Mouse (Mus musculus): ENCODE measurements around the gene Abcc9. TPM values are rescaled to one million over a fixed set of nuclear protein-coding genes. Genes with fewer than 3 reads are reported as not detected.

Abcc9 gene
- polyA plus RNA-seq, 1 experiment, result not detected

- Histone ChIP-seq H3K4me1 (ENCODE audit: control insufficient read depth, insufficient read depth, low read length) (no peaks in the 10 kb centered on the region), H3K27ac (ENCODE audit: insufficient read depth, low read depth, low read length) (no peak overlapping the region), H3K4me3 (ENCODE audit: insufficient read depth, low read depth, low read length) (no peak overlapping the region)
- TF ChIP-seq CTCF (IDR thresholded peaks at IDR 0.05; ENCODE audit: insufficient read depth, low read depth, low read length) (no peak), POLR2A (IDR thresholded peaks at IDR 0.05; ENCODE audit: insufficient read depth, low read depth, low read length) (no peak)
- 67% methylated on average over 1 of the region's 1 CpGs for WGBS
Measured at GRCm38 (mm10) chr6:142555988-142556387, 146.1 kb downstream of the Abcc9 start.

- no peak for TF ChIP-seq CTCF (IDR thresholded peaks at IDR 0.05; ENCODE audit: insufficient read depth, low read depth, low read length)
- TF ChIP-seq POLR2A (IDR thresholded peaks at IDR 0.05; ENCODE audit: insufficient read depth, low read depth, low read length), result no peak
- H3K4me3 ChIP-seq (ENCODE audit: insufficient read depth, low read depth, low read length), result no peak overlapping the region
- H3K27ac ChIP-seq (ENCODE audit: insufficient read depth, low read depth, low read length), result no peak overlapping the region
- WGBS, result 53% methylated on average over 4 of the region's 4 CpGs
- H3K4me1 ChIP-seq (ENCODE audit: control insufficient read depth, insufficient read depth, low read length), result no peaks in the 10 kb centered on the region
Measured at GRCm38 (mm10) chr6:142551482-142551881, 150.6 kb downstream of the Abcc9 start.

GRCm38 (mm10) chr6:142550871-142551270 is 151.2 kb downstream of the Abcc9 start:
- Histone ChIP-seq H3K27ac (ENCODE audit: insufficient read depth, low read depth, low read length) (no peak overlapping the region), H3K4me1 (ENCODE audit: control insufficient read depth, insufficient read depth, low read length) (no peaks in the 10 kb centered on the region), H3K4me3 (ENCODE audit: insufficient read depth, low read depth, low read length) (no peak overlapping the region)
- TF ChIP-seq CTCF (IDR thresholded peaks at IDR 0.05; ENCODE audit: insufficient read depth, low read depth, low read length), result no peak
- no peak for TF ChIP-seq POLR2A (IDR thresholded peaks at IDR 0.05; ENCODE audit: insufficient read depth, low read depth, low read length)
- 66% methylated on average over 4 of the region's 4 CpGs for WGBS

- Histone ChIP-seq H3K27ac (ENCODE audit: insufficient read depth, low read depth, low read length) (no peak overlapping the region), H3K4me1 (ENCODE audit: control insufficient read depth, insufficient read depth, low read length) (no peaks in the 10 kb centered on the region), H3K4me3 (ENCODE audit: insufficient read depth, low read depth, low read length) (no peak overlapping the region)
- whole genome bisulfite sequencing, result 78% methylated on average over 2 of the region's 2 CpGs
- no peak for TF ChIP-seq POLR2A (IDR thresholded peaks at IDR 0.05; ENCODE audit: insufficient read depth, low read depth, low read length)
Measured at GRCm38 (mm10) chr6:142548377-142548776, 153.7 kb downstream of the Abcc9 start.

- no peak overlapping the region for H3K4me3 ChIP-seq (ENCODE audit: insufficient read depth, low read depth, low read length)
- no peaks in the 10 kb centered on the region for H3K4me1 ChIP-seq (ENCODE audit: control insufficient read depth, insufficient read depth, low read length)
- no peak overlapping the region for H3K27ac ChIP-seq (ENCODE audit: insufficient read depth, low read depth, low read length)
- TF ChIP-seq CTCF (IDR thresholded peaks at IDR 0.05; ENCODE audit: insufficient read depth, low read depth, low read length) (no peak), POLR2A (IDR thresholded peaks at IDR 0.05; ENCODE audit: insufficient read depth, low read depth, low read length) (no peak)
- WGBS, result 48% methylated on average over 14 of the region's 14 CpGs
Measured at GRCm38 (mm10) chr6:142545132-142545531, 157.0 kb downstream of the Abcc9 start.

- no peak overlapping the region for H3K4me3 ChIP-seq (ENCODE audit: insufficient read depth, low read depth, low read length)
- no peak overlapping the region for H3K27ac ChIP-seq (ENCODE audit: insufficient read depth, low read depth, low read length)
- no peaks in the 10 kb centered on the region for H3K4me1 ChIP-seq (ENCODE audit: control insufficient read depth, insufficient read depth, low read length)
- WGBS, result 79% methylated on average over 4 of the region's 4 CpGs
- TF ChIP-seq POLR2A (IDR thresholded peaks at IDR 0.05; ENCODE audit: insufficient read depth, low read depth, low read length) (no peak), CTCF (IDR thresholded peaks at IDR 0.05; ENCODE audit: insufficient read depth, low read depth, low read length) (no peak)
Measured at GRCm38 (mm10) chr6:142543648-142544047, 158.5 kb downstream of the Abcc9 start.

GRCm38 (mm10) chr6:142542800-142543175 is 159.3 kb downstream of the Abcc9 start:
- H3K4me1 ChIP-seq (ENCODE audit: control insufficient read depth, insufficient read depth, low read length), result peaks cover 4% of the 10 kb centered on the region; the same call in 1 of the 2 replicates
- WGBS, result 90% methylated on average over 6 of the region's 6 CpGs
- H3K4me3 ChIP-seq (ENCODE audit: insufficient read depth, low read depth, low read length), result no peak overlapping the region
- TF ChIP-seq CTCF (IDR thresholded peaks at IDR 0.05; ENCODE audit: insufficient read depth, low read depth, low read length), result no peak
- no peak for TF ChIP-seq POLR2A (IDR thresholded peaks at IDR 0.05; ENCODE audit: insufficient read depth, low read depth, low read length)
- H3K27ac ChIP-seq (ENCODE audit: insufficient read depth, low read depth, low read length), result no peak overlapping the region

- Histone ChIP-seq H3K27ac (ENCODE audit: insufficient read depth, low read depth, low read length) (no peak overlapping the region), H3K4me1 (ENCODE audit: control insufficient read depth, insufficient read depth, low read length) (peaks cover 4% of the 10 kb centered on the region; the same call in 1 of the 2 replicates), H3K4me3 (ENCODE audit: insufficient read depth, low read depth, low read length) (no peak overlapping the region)
- TF ChIP-seq CTCF (IDR thresholded peaks at IDR 0.05; ENCODE audit: insufficient read depth, low read depth, low read length) (no peak), POLR2A (IDR thresholded peaks at IDR 0.05; ENCODE audit: insufficient read depth, low read depth, low read length) (no peak)
- WGBS, result 88% methylated on average over 8 of the region's 8 CpGs
Measured at GRCm38 (mm10) chr6:142542082-142542799, 159.9 kb downstream of the Abcc9 start.

- Histone ChIP-seq H3K4me1 (ENCODE audit: control insufficient read depth, insufficient read depth, low read length) (peaks cover 4% of the 10 kb centered on the region; the same call in 1 of the 2 replicates), H3K27ac (ENCODE audit: insufficient read depth, low read depth, low read length) (no peak overlapping the region), H3K4me3 (ENCODE audit: insufficient read depth, low read depth, low read length) (no peak overlapping the region)
- WGBS, result 88% methylated on average over 10 of the region's 10 CpGs
- TF ChIP-seq CTCF (IDR thresholded peaks at IDR 0.05; ENCODE audit: insufficient read depth, low read depth, low read length) (no peak), POLR2A (IDR thresholded peaks at IDR 0.05; ENCODE audit: insufficient read depth, low read depth, low read length) (no peak)
Measured at GRCm38 (mm10) chr6:142540561-142541160, 161.5 kb downstream of the Abcc9 start.
